In genomic region chr1:154189842-154190530, GRCm38 (mm10) we compare ENCODE assay signal across 9 mouse cellular contexts. TPM values are rescaled to one million over a fixed set of nuclear protein-coding genes. Genes with fewer than 3 reads are reported as not detected.
DNase-seq lines count a peak whose midpoint lies in the region; ATAC-seq and TF ChIP-seq lines count a peak whose summit lies in the region.
"Had no signal": no experiment of that assay in that cellular context is flagged by ENCODE, and none has a peak within 500 bp of the region (broad histone marks: within the 10 kb centered on the region; RNA-seq: fewer than 3 reads in every experiment).

No protein-coding gene starts in this region.

- H3K9me3 ChIP-seq in kidney, postnatal 0 days (replicated peaks; ENCODE audit: low read length), result no peaks in the 10 kb centered on the region
- H3K9me3 ChIP-seq in kidney, embryonic 15.5 days (replicated peaks), result no peaks in the 10 kb centered on the region
- H3K9me3 ChIP-seq in embryonic facial prominence, embryonic 10.5 days, result no peaks in the 10 kb centered on the region
- no peaks in the 10 kb centered on the region for H3K9me3 ChIP-seq in liver, embryonic 12.5 days (replicated peaks)
- H3K9me3 ChIP-seq: liver, embryonic 15.5 days had no signal

- H3K27me3 ChIP-seq in kidney, postnatal 0 days (ENCODE audit: insufficient read depth, low read length), result no peaks in the 10 kb centered on the region
- no peaks in the 10 kb centered on the region for H3K27me3 ChIP-seq in kidney, embryonic 15.5 days
- H3K27me3 ChIP-seq in embryonic facial prominence, embryonic 10.5 days (replicated peaks; ENCODE audit: low read depth, poor library complexity, severe bottlenecking), result 0 out of 2 replicates have a peak, but pooled peaks cover 5% of the 10 kb centered on the region
- no peaks in the 10 kb centered on the region for H3K27me3 ChIP-seq in liver, embryonic 12.5 days (replicated peaks)
- H3K27me3 ChIP-seq: liver, embryonic 15.5 days had no signal

- no peaks in the 10 kb centered on the region for H3K36me3 ChIP-seq in kidney, postnatal 0 days (ENCODE audit: insufficient read depth, low read length)
- no peaks in the 10 kb centered on the region for H3K36me3 ChIP-seq in kidney, embryonic 15.5 days
- no peaks in the 10 kb centered on the region for H3K36me3 ChIP-seq in embryonic facial prominence, embryonic 10.5 days (replicated peaks)
- no peaks in the 10 kb centered on the region for H3K36me3 ChIP-seq in liver, embryonic 12.5 days
- H3K36me3 ChIP-seq: liver, embryonic 15.5 days had no signal

- no peaks in the 10 kb centered on the region; the same call in 1 of the 2 replicates for H3K4me1 ChIP-seq in kidney, postnatal 0 days (replicated peaks; ENCODE audit: insufficient read depth, low read length)
- H3K4me1 ChIP-seq in kidney, embryonic 15.5 days, result 0 out of 2 replicates have a peak, but pooled peaks cover 5% of the 10 kb centered on the region
- H3K4me1 ChIP-seq in embryonic facial prominence, embryonic 10.5 days, result peaks cover 16% of the 10 kb centered on the region
- no peaks in the 10 kb centered on the region for H3K4me1 ChIP-seq in liver, embryonic 12.5 days
- H3K4me1 ChIP-seq: liver, embryonic 15.5 days had no signal

- WGBS in kidney, postnatal 0 days, result 59% methylated on average over 14 of the region's 18 CpGs
- WGBS in kidney, embryonic 15.5 days, result 66% methylated on average over 15 of the region's 18 CpGs
- 44% methylated on average over 15 of the region's 18 CpGs for WGBS in embryonic facial prominence, embryonic 10.5 days
- 58% methylated on average over 15 of the region's 18 CpGs for WGBS in liver, embryonic 12.5 days (ENCODE audit: insufficient replicate concordance)

- peak; percentile 12 for DNase-seq in kidney, postnatal 0 days (ENCODE audit: low spot score)
- DNase-seq in brain, adult 2 months (ENCODE audit: low read depth, low spot score), result peak; percentile 86
- DNase-seq in embryonic facial prominence, embryonic 10.5 days (ENCODE audit: low spot score), result peak; percentile 49
- peak; percentile 48 to 59 for DNase-seq in layer of hippocampus, adult 18-20 months (ENCODE audit: low spot score in 2 of 2)
- DNase-seq in right cerebral cortex, adult 18-20 months, result peak; percentile 85
- DNase-seq in B cell, adult 2 months, result no peak

- H3K4me2 ChIP-seq in kidney, postnatal 0 days (ENCODE audit: low read length), result no peak overlapping the region
- H3K4me2 ChIP-seq in kidney, embryonic 15.5 days, result no peak overlapping the region
- no peak overlapping the region for H3K4me2 ChIP-seq in liver, embryonic 12.5 days
- H3K4me2 ChIP-seq: liver, embryonic 15.5 days had no signal

- H3K9ac ChIP-seq in kidney, postnatal 0 days (ENCODE audit: low read depth, low read length), result no peak overlapping the region
- H3K9ac ChIP-seq in kidney, embryonic 15.5 days, result no peak overlapping the region
- H3K9ac ChIP-seq in liver, embryonic 12.5 days, result no peak overlapping the region
- H3K9ac ChIP-seq: liver, embryonic 15.5 days had no signal

- peak; percentile 47 for TF ChIP-seq CTCF in kidney, postnatal 0 days (IDR thresholded peaks at IDR 0.05; ENCODE audit: low read depth)

- no peak for ATAC-seq in kidney, postnatal 0 days (replicated peaks; ENCODE audit: low FRiP score, low read depth)
- no peak for ATAC-seq in kidney, embryonic 15.5 days (replicated peaks; ENCODE audit: low FRiP score)
- no peak for ATAC-seq in liver, embryonic 12.5 days

- no peak overlapping the region for H3K4me3 ChIP-seq in kidney, postnatal 0 days (replicated peaks; ENCODE audit: low read depth, low read length)
- H3K4me3 ChIP-seq in kidney, embryonic 15.5 days (replicated peaks), result no peak overlapping the region
- H3K4me3 ChIP-seq in embryonic facial prominence, embryonic 10.5 days, result no peak overlapping the region
- no peak overlapping the region for H3K4me3 ChIP-seq in liver, embryonic 12.5 days
- H3K4me3 ChIP-seq: liver, embryonic 15.5 days had no signal

- no peak overlapping the region for H3K27ac ChIP-seq in kidney, postnatal 0 days
- H3K27ac ChIP-seq in kidney, embryonic 15.5 days, result no peak overlapping the region
- H3K27ac ChIP-seq in embryonic facial prominence, embryonic 10.5 days (replicated peaks), result 0 out of 2 replicates have a peak overlapping the region, but pooled peaks have one; percentile 30
- H3K27ac ChIP-seq in liver, embryonic 12.5 days, result no peak overlapping the region
- H3K27ac ChIP-seq: liver, embryonic 15.5 days had no signal

RNA-seq across cellular contexts. Expression of gene Zfp648, which starts 11.0 kb away (rescaled TPM):
- 0.38 and 0.55 TPM in 2 replicates for polyA plus RNA-seq in kidney, postnatal 0 days (2015; fragmentation: Nextera tagmentation; extraction: Ambion mirVana)
- 0.26 and 0.28 TPM in 2 replicates for polyA plus RNA-seq in kidney, embryonic 15.5 days (2015; fragmentation: Nextera tagmentation; extraction: Ambion mirVana)
- 0.15 TPM in 1 of 2 replicates, not detected in the other for polyA plus RNA-seq in embryonic facial prominence, embryonic 10.5 days (2016; fragmentation: Nextera tagmentation; extraction: Ambion mirVana)
- under 1 TPM; 0.18 to 0.50 TPM for total RNA-seq in layer of hippocampus, adult 18-20 months (2021)
- 0.08 TPM in 2 replicates for polyA plus RNA-seq in liver, embryonic 12.5 days (2016; fragmentation: Nextera tagmentation; extraction: Ambion mirVana)
- polyA plus RNA-seq: liver, embryonic 15.5 days had no signal

Comparison
In these comparisons a context has a peak if more than half of its experiments do, and no peak if none do; other contexts are left out.
1. DNase-seq: peak in kidney, postnatal 0 days (single experiment), brain, adult 2 months (single experiment), embryonic facial prominence, embryonic 10.5 days (single experiment), layer of hippocampus, adult 18-20 months (2 of 2) and right cerebral cortex, adult 18-20 months (single experiment); none in B cell, adult 2 months (0 of 2).